Mouse (Mus musculus) CH12.LX (cell line): ENCODE measurements around the gene Pros1. TPM values are rescaled to one million over a fixed set of nuclear protein-coding genes. Genes with fewer than 3 reads are reported as not detected.

Source experiments
- DNase-seq: peaks from one replicate; pipeline ENCODE4 v3.0.0-alpha.2; 2013; ENCODE audit errors: extremely low read depth
- H3K27ac ChIP-seq: 2 replicates; pipeline ENCODE4 v1.5.1; 2012; ENCODE audit warnings: low read depth, mild to moderate bottlenecking, control low read depth, moderate library complexity; ENCODE audit not compliant: insufficient read depth
- H3K27me3 ChIP-seq: replicated peaks from 2 replicates; pipeline ENCODE3; 2012; ENCODE audit warnings: inconsistent platforms
- H3K36me3 ChIP-seq, 2 experiments: replicated peaks in 1 of 2; 2 replicates each; pipeline versions ENCODE3 to v1.6.1; 2012; ENCODE audit warnings: inconsistent platforms in 1 of 2, low read length in 1 of 2, mild to moderate bottlenecking in 1 of 2, mixed read lengths in 1 of 2, moderate library complexity in 1 of 2; ENCODE audit not compliant: control insufficient read depth in 1 of 2, insufficient read depth in 1 of 2
- H3K4me1 ChIP-seq, 2 experiments: 2 replicates each; pipeline ENCODE4 v1.6.1; 2012; ENCODE audit warnings: inconsistent platforms in 1 of 2, moderate library complexity in 1 of 2; ENCODE audit not compliant: insufficient read depth in 2 of 2, control insufficient read depth in 1 of 2
- H3K4me2 ChIP-seq: 2 replicates; pipeline ENCODE4 v1.6.1; 2012; ENCODE audit warnings: low read depth, mild to moderate bottlenecking, control low read depth; ENCODE audit not compliant: poor library complexity, insufficient read depth, severe bottlenecking
- H3K4me3 ChIP-seq, 3 experiments: fragments of 150-350 bp in 1 of 3; sonication (generic) in 1 of 3; replicated peaks in 1 of 3; 2 replicates each; pipeline versions ENCODE3 to v1.5.1; 2011 to 2012; ENCODE audit warnings: low read depth in 2 of 3, low read length in 2 of 3, mild to moderate bottlenecking in 2 of 3, moderate library complexity in 2 of 3, control low read depth in 1 of 3, improper control_type of control experiment in 1 of 3, inconsistent platforms in 1 of 3, mixed read lengths in 1 of 3; ENCODE audit not compliant: poor library complexity in 1 of 3
- H3K79me2 ChIP-seq: replicated peaks from 2 replicates; pipeline ENCODE4 v1.6.1; 2012; ENCODE audit warnings: mild to moderate bottlenecking, moderate library complexity; ENCODE audit not compliant: control insufficient read depth, poor library complexity, insufficient read depth, severe bottlenecking; ENCODE audit errors: extremely low read depth
- H3K9ac ChIP-seq: 2 replicates; pipeline ENCODE4 v1.6.1; 2012; ENCODE audit warnings: low read depth, mild to moderate bottlenecking, control low read depth, moderate library complexity; ENCODE audit not compliant: insufficient read depth
- H3K9me3 ChIP-seq: replicated peaks from 2 replicates; pipeline ENCODE3; 2012; ENCODE audit warnings: low read length, inconsistent platforms, mixed read lengths
- BHLHE40 ChIP-seq: IDR thresholded peaks from 2 replicates; pipeline ENCODE4 v1.6.1; 2011; ENCODE audit warnings: mild to moderate bottlenecking, low read depth, low read length, improper control_type of control experiment
- CHD1 ChIP-seq: IDR thresholded peaks from 2 replicates; pipeline ENCODE4 v1.6.1; 2012; ENCODE audit warnings: low read depth, low read length, improper control_type of control experiment, inconsistent platforms
- CHD2 ChIP-seq: IDR thresholded peaks from 2 replicates; pipeline ENCODE4 v1.6.1; 2011; ENCODE audit warnings: low read length, improper control_type of control experiment
- CTCF ChIP-seq, 2 experiments: IDR thresholded peaks in 1 of 2; conservative IDR thresholded peaks in 1 of 2; 2 replicates each; pipeline ENCODE4 v1.5.1; 2011 to 2012; ENCODE audit warnings: low read depth in 2 of 2, low read length in 2 of 2, improper control_type of control experiment in 1 of 2, inconsistent platforms in 1 of 2, mild to moderate bottlenecking in 1 of 2, moderate library complexity in 1 of 2
- E2F4 ChIP-seq: IDR thresholded peaks from 2 replicates; pipeline ENCODE4 v1.6.1; 2011; ENCODE audit warnings: low read depth, low read length, improper control_type of control experiment; ENCODE audit not compliant: insufficient replicate concordance
- ETS1 ChIP-seq: conservative IDR thresholded peaks from 2 replicates; pipeline ENCODE4 v1.6.1; 2012; ENCODE audit warnings: low read depth, mild to moderate bottlenecking, inconsistent platforms, low read length, improper control_type of control experiment, moderate library complexity
- GABPA ChIP-seq: IDR thresholded peaks from 2 replicates; pipeline ENCODE4 v1.6.1; 2012; ENCODE audit warnings: low read depth, low read length, improper control_type of control experiment, inconsistent platforms; ENCODE audit not compliant: insufficient replicate concordance
- HCFC1 ChIP-seq: IDR thresholded peaks from 2 replicates; pipeline ENCODE4 v1.6.1; 2012; ENCODE audit warnings: low read depth, mild to moderate bottlenecking, inconsistent platforms, low read length, improper control_type of control experiment
- IRF4 ChIP-seq: IDR thresholded peaks from 2 replicates; pipeline ENCODE4 v1.6.1; 2014; ENCODE audit warnings: low read depth, mild to moderate bottlenecking, inconsistent platforms, low read length, improper control_type of control experiment
- JUN ChIP-seq: IDR thresholded peaks from 2 replicates; pipeline ENCODE4 v1.6.1; 2011; ENCODE audit warnings: low read depth, mild to moderate bottlenecking, low read length, improper control_type of control experiment, moderate library complexity; ENCODE audit not compliant: insufficient read depth
- JUND ChIP-seq: conservative IDR thresholded peaks from 2 replicates; pipeline ENCODE4 v1.6.1; 2011; ENCODE audit warnings: low read depth, low read length, improper control_type of control experiment
- KAT2A ChIP-seq: IDR thresholded peaks from 2 replicates; pipeline ENCODE4 v1.6.1; 2012; ENCODE audit warnings: low read length, improper control_type of control experiment, inconsistent platforms; ENCODE audit not compliant: insufficient replicate concordance
- MAFK ChIP-seq: IDR thresholded peaks from 2 replicates; pipeline ENCODE4 v1.6.1; 2011; ENCODE audit warnings: low read length, improper control_type of control experiment; ENCODE audit not compliant: insufficient replicate concordance
- MAX ChIP-seq: IDR thresholded peaks from 2 replicates; pipeline ENCODE4 v1.6.1; 2011; ENCODE audit warnings: low read length, improper control_type of control experiment
- MAZ ChIP-seq: IDR thresholded peaks from 2 replicates; pipeline ENCODE4 v1.6.1; 2012; ENCODE audit warnings: low read depth, mild to moderate bottlenecking, inconsistent platforms, low read length, improper control_type of control experiment, moderate library complexity
- MEF2A ChIP-seq: IDR thresholded peaks from 2 replicates; pipeline ENCODE4 v1.6.1; 2014; ENCODE audit warnings: low read depth, mild to moderate bottlenecking, inconsistent platforms, low read length, improper control_type of control experiment, borderline replicate concordance
- MXI1 ChIP-seq: IDR thresholded peaks from 2 replicates; pipeline ENCODE4 v1.6.1; 2011; ENCODE audit warnings: mild to moderate bottlenecking, low read depth, low read length, improper control_type of control experiment
- MYC ChIP-seq: IDR thresholded peaks from 2 replicates; pipeline ENCODE4 v1.6.1; 2011; ENCODE audit warnings: low read depth, mild to moderate bottlenecking, improper control_type of control experiment, low read length
- NELFE ChIP-seq: IDR thresholded peaks from 2 replicates; pipeline ENCODE4 v1.6.1; 2011; ENCODE audit warnings: low read depth, low read length, improper control_type of control experiment
- PAX5 ChIP-seq: IDR thresholded peaks from 2 replicates; pipeline ENCODE4 v1.6.1; 2012; ENCODE audit warnings: low read length, inconsistent platforms, mixed read lengths
- POLR2AphosphoS2 ChIP-seq: IDR thresholded peaks from 2 replicates; pipeline ENCODE4 v1.6.1; 2011; ENCODE audit warnings: low read depth, low read length, improper control_type of control experiment
- RAD21 ChIP-seq: IDR thresholded peaks from 2 replicates; pipeline ENCODE4 v1.6.1; 2011; ENCODE audit warnings: low read depth, mild to moderate bottlenecking, low read length, improper control_type of control experiment, moderate library complexity
- SIN3A ChIP-seq: IDR thresholded peaks from 2 replicates; pipeline ENCODE4 v1.6.1; 2012; ENCODE audit warnings: low read length, improper control_type of control experiment, inconsistent platforms
- SMC3 ChIP-seq: IDR thresholded peaks from 2 replicates; pipeline ENCODE4 v1.6.1; 2011; ENCODE audit warnings: low read depth, low read length, improper control_type of control experiment
- TCF12 ChIP-seq: IDR thresholded peaks from 2 replicates; pipeline ENCODE4 v1.6.1; 2014; ENCODE audit warnings: low read depth, mild to moderate bottlenecking, inconsistent platforms, low read length, improper control_type of control experiment
- USF1 ChIP-seq: IDR thresholded peaks from 2 replicates; pipeline ENCODE4 v1.6.1; 2014; ENCODE audit warnings: low read depth, mild to moderate bottlenecking, inconsistent platforms, low read length, improper control_type of control experiment
- USF2 ChIP-seq: conservative IDR thresholded peaks from 2 replicates; pipeline ENCODE4 v1.6.1; 2011; ENCODE audit warnings: low read depth, low read length, improper control_type of control experiment
- ZC3H11A ChIP-seq: IDR thresholded peaks from 2 replicates; pipeline ENCODE4 v1.6.1; 2012; ENCODE audit warnings: low read depth, mild to moderate bottlenecking, inconsistent platforms, low read length, improper control_type of control experiment
- ZKSCAN1 ChIP-seq: IDR thresholded peaks from 2 replicates; pipeline ENCODE4 v1.6.1; 2012; ENCODE audit warnings: low read depth, inconsistent platforms, low read length, improper control_type of control experiment, borderline replicate concordance
- ZNF384 ChIP-seq: IDR thresholded peaks from 2 replicates; pipeline ENCODE4 v1.6.1; 2012; ENCODE audit warnings: low read depth, low read length, improper control_type of control experiment, inconsistent platforms
- dilution Hi-C: fragments of 300-500 bp; cut with MboI; formaldehyde crosslinking; loops from 2 replicates; pipeline ENCODE4 v1.14.3; 2020; ENCODE audit warnings: low sequenced_read_pairs; ENCODE audit not compliant: extremely low pct_unique_long_range_greater_than_20kb, extremely low pct_ligation_motif_present
- in situ Hi-C: fragments of 300-500 bp; cut with MboI; formaldehyde crosslinking; loops from 3 replicates; pipeline ENCODE4 v1.14.3; 2019; ENCODE audit warnings: low sequenced_read_pairs, low pct_ligation_motif_present, low pct_unique_long_range_greater_than_20kb, mixed read lengths
- polyA plus RNA-seq: library from polyadenylated mRNA; unstranded; fragments of >175 nt; gene quantifications from 2 replicates; pipeline ENCODE4 v1.2.1, GENCODE M21; 2012; ENCODE audit warnings: low read depth; ENCODE audit not compliant: insufficient read length
- total RNA-seq, 2 experiments: library from RNA; depleted of rRNA; stranded (reverse); fragments of 300-350 nt in 1 of 2; fragments of >200 nt in 1 of 2; gene quantifications; 2 replicates each; pipeline ENCODE4 v1.2.3; 2012 to 2014

Pros1 gene
- total and polyA plus RNA-seq, 3 experiments, result 1.3 to 9.7 (median 1.6) TPM

- H3K4me3 ChIP-seq, result peak overlapping the region; percentile 14 to 23 (median 18)
- no peak overlapping the region for H3K9ac ChIP-seq
- in situ Hi-C loops, result no loop called here
Measured at GRCm38 (mm10) chr16:62940388-62941003, 86.4 kb downstream of the Pros1 start.

DNA sequence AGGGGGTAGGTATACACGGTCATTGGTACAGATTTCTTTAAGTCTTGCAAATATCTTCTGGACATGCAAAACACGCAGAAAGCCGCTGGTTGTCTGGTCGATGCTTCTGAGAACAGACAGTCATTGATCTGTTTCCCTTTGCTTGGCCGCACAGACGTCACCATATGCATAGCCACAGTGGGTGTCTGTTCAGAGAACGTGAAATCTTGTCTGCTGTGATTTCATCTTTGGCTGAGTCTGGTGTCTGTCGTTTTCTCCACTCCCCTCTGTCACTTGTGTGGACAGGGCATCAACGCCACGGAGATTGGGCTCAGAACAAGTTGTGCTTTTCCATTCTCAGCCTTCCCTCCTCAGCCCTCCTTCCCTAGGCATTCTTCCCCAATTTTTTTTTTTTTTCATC, 87.7 kb downstream of the Pros1 start:
- TF ChIP-seq HCFC1 (no peak), CHD2 (no peak), TCF12 (no peak), PAX5 (no peak), E2F4 (no peak), NELFE (no peak), SIN3A (no peak), JUN (no peak), MXI1 (no peak), MEF2A (no peak), ZNF384 (no peak), ZKSCAN1 (no peak), SMC3 (no peak), CHD1 (no peak), IRF4 (no peak)
- TF ChIP-seq, all 38 proteins: peak for 0
- Histone ChIP-seq H3K9me3 (no peaks in the 10 kb centered on the region), H3K4me3 (no peak overlapping the region), H3K4me1 (peaks cover 3 to 18% of the 10 kb centered on the region in 2 experiments), H3K79me2 (no peaks in the 10 kb centered on the region), H3K9ac (no peak overlapping the region), H3K4me2 (no peak overlapping the region), H3K27ac (no peak overlapping the region), H3K27me3 (no peaks in the 10 kb centered on the region), H3K36me3 (no peaks in the 10 kb centered on the region)
- in situ Hi-C loops (no loop called here), dilution Hi-C loops (no loop called here)
- DNase-seq, result no peak

More at GRCm38 (mm10) chr16:62940388-62941003, 86.4 kb downstream of the Pros1 start:
- Histone ChIP-seq H3K27ac (no peak overlapping the region), H3K4me1 (peaks cover 5 to 29% of the 10 kb centered on the region in 2 experiments), H3K9me3 (no peaks in the 10 kb centered on the region), H3K79me2 (no peaks in the 10 kb centered on the region), H3K36me3 (no peaks in the 10 kb centered on the region), H3K4me2 (peak overlapping the region; percentile 82), H3K27me3 (no peaks in the 10 kb centered on the region)
- DNase-seq, result peak; percentile 92
- TF ChIP-seq USF1, result no peak
- peak; percentile 32; the same call in 1 of the 2 replicates for TF ChIP-seq ZC3H11A
- TF ChIP-seq SMC3, result peak; percentile 62
- no peak for TF ChIP-seq USF2
- TF ChIP-seq JUND, result peak; percentile 54; the same call in 1 of the 2 replicates
- no peak for TF ChIP-seq GABPA
- TF ChIP-seq HCFC1, result no peak
- TF ChIP-seq POLR2AphosphoS2, result no peak
- TF ChIP-seq MXI1, result peak; percentile 86
- 0 out of 2 replicates have a peak, but pooled peaks have one; percentile 8 for TF ChIP-seq ETS1
- TF ChIP-seq CTCF (conservative IDR thresholded peaks at IDR 0.05 in 1 of 2, IDR thresholded peaks at IDR 0.05 in 1 of 2; ENCODE audit: low read depth in 2 of 2, low read length in 2 of 2), result peak; percentile 94 to 97
- TF ChIP-seq MEF2A, result peak; percentile 42; the same call in 1 of the 2 replicates
- TF ChIP-seq TCF12, result 0 out of 2 replicates have a peak, but pooled peaks have one; percentile 24
- TF ChIP-seq RAD21, result peak; percentile 91
- TF ChIP-seq KAT2A, result no peak
- no peak for TF ChIP-seq CHD2
- peak; percentile 60 for TF ChIP-seq BHLHE40
- TF ChIP-seq PAX5, result no peak
- TF ChIP-seq SIN3A, result peak; percentile 86
- TF ChIP-seq MAZ, result no peak
- TF ChIP-seq MAX, result peak; percentile 95
- peak; percentile 98 for TF ChIP-seq MYC
- peak; percentile 73; the same call in 1 of the 2 replicates for TF ChIP-seq IRF4
- no peak for TF ChIP-seq MAFK
- TF ChIP-seq ZNF384, result no peak
- dilution Hi-C loops, result no loop called here
